Mouse (Mus musculus) adrenal gland (tissue): ENCODE results near the gene S100a1.

Experiments used
- intact Hi-C: fragments of 180-260 bp; cut with DNase I; formaldehyde crosslinking; loops from one replicate; pipeline ENCODE4 v1.15.1; 2025

Gene S100a1

GRCm38 (mm10) chr3:90512948-90513642 is 1.1 kb downstream of the S100a1 start:
- intact Hi-C loops, result no loop called here

DNA sequence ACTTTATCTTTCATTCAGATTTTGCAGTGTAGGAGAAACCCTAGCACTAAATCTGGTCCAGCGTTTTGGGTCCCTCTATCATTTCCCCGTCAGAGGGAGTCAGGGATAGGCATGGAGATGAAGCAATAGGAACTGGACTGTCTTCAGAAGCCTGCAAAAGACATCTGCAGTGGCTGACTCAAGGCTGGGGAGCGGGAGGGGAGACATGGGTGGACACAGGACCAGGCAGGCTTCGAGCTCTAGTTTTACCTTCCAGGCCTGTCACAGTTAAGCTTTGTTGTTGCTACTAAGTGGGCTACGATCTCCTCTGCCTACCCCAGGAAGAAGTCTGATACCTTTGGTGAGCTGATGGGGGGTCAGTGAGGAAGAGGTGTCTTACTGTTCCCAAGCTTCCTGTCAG is 1.9 kb downstream of the S100a1 start:
- intact Hi-C loops, result no loop called here

DNA sequence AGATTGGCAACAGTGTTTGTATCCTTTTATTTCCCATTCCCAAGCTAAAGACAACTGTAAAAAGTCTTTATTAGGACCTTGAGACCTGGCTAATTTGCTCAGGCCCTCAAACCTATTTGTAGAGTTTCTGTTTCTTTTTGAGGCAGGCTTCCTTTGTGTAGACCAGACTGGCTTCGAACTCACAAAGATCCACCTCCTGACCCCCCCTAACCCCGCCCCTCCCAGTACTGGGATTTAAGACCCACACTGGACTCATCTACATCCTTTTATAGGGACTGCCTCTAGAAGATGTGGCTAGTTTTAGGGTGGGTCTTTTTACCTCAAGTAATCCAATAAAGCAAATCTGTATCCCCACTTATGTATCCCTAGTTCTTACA is 4.5 kb downstream of the S100a1 start:
- intact Hi-C loops, result no loop called here

- intact Hi-C loops, result no loop called here
Observed at GRCm38 (mm10) chr3:90508950-90509746, 5.0 kb downstream of the S100a1 start, which contains the start of gene Chtop. Gene Chtop (minus strand): TSS chr3:90509498.

DNA sequence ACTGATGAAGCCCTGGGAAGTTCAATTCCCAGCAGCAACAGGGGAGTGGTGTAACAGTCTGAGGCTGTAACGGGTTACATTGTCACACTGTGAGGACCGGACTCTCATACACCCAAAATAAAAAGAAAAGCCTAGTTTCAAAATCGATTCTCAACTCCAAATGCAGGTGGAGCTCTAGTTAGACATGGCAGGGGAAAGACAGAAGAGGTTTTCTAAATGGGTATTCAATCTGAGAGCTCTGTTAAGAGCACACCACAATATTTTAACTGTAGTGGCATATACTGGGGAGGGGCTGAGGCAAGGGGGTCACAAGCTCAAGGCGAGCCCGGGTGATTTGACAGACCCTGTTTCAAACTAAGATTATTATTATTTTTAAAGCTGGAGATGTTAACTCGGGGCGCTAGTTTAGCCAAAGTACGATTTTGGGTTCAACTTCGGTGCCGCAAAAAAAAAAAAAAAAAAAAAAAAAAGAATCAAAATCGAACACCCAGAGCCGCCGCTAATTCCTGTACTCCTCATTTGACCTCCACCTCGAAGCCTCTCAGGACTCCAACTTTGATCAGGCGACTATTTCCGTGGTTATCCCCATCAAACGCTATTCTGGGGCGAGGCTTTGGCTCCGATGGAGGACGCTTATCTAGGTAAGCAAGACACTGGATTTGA is 5.8 kb downstream of the S100a1 start:
- intact Hi-C loops, result no loop called here

DNA sequence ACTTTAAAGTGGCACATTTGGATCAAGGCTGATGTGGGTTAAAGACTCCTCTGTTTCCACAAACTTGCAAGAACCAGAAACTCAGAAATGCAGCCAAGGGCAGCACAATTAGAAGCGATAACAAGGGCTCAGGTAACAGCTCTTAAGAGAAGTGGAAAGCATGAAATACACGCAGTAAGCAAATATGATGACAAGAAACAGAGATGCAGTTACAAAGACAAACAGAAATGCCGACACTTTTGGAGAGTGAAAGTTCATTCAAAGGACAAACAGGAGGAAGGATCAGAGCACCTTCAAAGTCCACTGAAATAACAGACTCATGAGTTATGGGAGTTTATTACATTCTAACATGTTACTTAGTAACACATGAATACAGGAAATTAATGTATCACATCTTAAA is 7.8 kb downstream of the S100a1 start:
- intact Hi-C loops, result no loop called here

- intact Hi-C loops, result no loop called here
Observed at GRCm38 (mm10) chr3:90505216-90505615, 9.0 kb downstream of the S100a1 start.

DNA sequence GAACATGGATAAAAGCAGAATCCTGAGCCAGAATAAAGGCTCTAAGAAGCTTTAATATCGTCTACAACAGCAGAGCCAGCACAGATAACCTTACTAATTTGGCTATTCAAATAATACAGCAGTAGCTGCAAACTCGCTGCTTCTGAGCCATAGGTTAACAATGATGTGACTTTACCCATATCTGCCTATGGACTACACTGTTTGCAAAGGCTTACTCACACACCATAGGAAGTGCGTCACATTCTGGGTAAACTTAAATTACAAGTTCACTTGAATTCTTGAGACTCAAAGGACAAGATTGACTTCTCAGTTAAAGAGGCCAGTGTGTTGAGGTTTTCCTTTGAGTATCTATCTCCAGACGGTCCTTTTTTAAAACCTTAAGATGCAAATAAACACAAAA is 10.7 kb downstream of the S100a1 start:
- intact Hi-C loops, result no loop called here

- intact Hi-C loops, result no loop called here
Observed at GRCm38 (mm10) chr3:90497597-90497996, 16.6 kb downstream of the S100a1 start.

DNA sequence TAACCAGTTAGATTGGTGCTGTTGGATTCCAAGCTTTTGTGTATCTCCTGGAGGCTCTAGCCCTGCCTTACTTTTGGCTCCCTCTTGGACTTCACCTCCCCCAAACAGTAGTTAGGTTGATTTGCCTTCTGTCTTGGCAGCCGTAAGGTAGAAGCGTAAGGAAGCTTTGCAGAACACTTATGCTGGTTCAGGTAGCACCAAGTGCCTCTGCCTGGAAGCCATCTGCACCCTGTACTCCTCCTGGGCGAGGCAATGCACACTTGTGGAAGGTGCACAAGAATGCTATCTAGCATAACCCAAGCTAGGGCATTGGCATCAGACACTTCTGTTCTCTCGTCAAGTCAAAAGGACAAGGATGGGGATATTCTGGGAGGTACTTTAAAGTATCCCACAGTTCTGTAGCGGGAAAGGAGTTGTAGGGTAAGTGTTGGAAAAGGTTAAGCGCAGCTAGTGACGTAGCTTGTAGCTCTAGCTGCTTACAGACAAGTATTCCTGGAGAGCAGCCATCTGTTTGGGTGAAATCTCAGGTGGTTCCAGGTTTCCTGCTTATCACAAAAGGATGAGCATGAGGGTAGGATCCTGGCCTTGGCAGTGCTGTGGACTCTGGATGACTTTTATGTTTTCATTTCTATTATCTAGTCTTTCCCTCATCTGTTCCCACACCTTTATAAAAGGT is 18.2 kb downstream of the S100a1 start:
- intact Hi-C loops, result no loop called here

- intact Hi-C loops, result no loop called here
Observed at GRCm38 (mm10) chr3:90493831-90494540, 20.2 kb downstream of the S100a1 start.

GRCm38 (mm10) chr3:90491350-90491749 is 22.8 kb downstream of the S100a1 start:
- intact Hi-C loops, result no loop called here

- intact Hi-C loops, result no loop called here
Observed at GRCm38 (mm10) chr3:90490696-90491256, 23.4 kb downstream of the S100a1 start, which contains the start of gene Snapin. Gene Snapin (minus strand): TSS chr3:90491033.

DNA sequence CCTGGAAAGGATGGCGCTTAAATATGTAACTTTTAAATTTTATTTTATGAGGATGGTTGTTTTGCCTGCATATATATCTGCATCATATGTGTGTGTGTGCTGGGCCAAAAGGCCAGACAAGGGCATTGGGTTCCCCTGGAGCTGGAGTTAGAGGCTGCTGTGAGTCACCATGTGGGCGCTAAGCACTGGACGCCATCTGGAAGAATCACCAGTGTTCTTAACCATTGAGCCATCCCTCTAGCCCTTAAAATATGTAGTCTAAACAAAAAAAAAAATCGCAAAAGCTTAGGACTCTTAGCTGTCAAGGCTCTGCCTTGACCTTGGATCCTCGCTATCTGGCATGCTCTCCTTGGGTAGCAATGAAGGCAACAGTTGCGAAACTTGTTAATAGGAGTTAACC is 25.6 kb downstream of the S100a1 start:
- intact Hi-C loops, result no loop called here

- intact Hi-C loops, result no loop called here
Observed at GRCm38 (mm10) chr3:90486998-90487397, 27.2 kb downstream of the S100a1 start.

GRCm38 (mm10) chr3:90475831-90476611 is 38.2 kb downstream of the S100a1 start, which contains the start of gene Ilf2:
Gene Ilf2 (plus strand): TSS chr3:90476126.
- intact Hi-C loops, result no loop called here

DNA sequence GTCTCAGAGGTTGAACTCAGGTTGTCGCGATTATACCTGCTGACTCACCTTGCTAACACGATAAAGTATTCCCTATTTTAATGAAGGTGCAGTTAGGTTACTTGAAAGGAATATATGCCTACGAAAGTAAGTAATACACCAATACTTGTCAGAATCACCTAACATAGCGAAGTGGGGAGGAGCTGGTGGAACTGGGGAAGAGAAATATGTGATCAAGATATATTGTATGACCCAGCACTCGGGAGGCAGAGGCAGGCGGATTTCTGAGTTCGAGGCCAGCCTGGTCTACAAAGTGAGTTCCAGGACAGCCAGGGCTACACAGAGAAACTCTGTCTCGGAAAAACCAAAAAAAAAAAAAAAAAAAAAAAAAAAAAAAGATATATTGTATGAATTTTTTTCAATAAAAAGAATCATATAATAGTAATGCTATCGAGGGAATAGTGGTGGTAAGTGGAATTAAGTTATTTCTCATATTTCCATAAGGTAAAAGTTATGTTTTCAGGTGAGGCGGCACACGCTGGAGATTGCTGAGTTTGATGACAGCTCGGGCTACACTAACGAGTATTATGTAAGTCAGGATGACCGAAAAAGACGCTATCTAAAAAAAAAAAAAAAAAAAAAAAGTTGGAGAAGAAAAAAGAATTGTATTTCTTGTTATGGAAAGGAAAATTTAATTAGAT is 38.9 kb downstream of the S100a1 start:
- intact Hi-C loops, result no loop called here

DNA sequence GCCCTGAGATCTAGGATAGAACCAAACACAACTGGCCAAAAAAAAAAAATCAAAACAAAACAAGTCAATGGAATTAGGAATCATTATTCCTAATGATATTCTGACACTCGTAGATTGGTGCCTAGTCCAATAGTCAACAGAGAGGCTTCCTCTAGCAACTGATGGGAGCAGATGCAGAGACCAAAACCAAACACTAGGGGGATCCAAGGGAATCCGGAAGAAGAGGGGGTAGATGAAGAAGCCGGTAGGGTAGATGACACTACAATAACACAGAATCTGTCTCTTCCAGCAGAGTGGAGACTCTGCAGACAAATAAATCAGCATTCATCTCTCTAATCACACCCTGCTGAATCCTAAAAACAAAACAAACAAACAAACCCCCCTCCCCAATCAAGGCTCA is 42.0 kb downstream of the S100a1 start:
- intact Hi-C loops, result no loop called here
